Mouse (Mus musculus) testis, adult 2 months (tissue): ENCODE data around the gene Cfap65. TPM values are rescaled to one million over a fixed set of nuclear protein-coding genes. Genes with fewer than 3 reads are reported as not detected.
A peak's percentile ranks its signal among the peaks of the same experiment; 100 is the strongest.

ENCODE experiments used
- H3K27ac ChIP-seq: fragments of 200-500 bp; 2 replicates; pipeline ENCODE4 v1.5.1; 2012; ENCODE audit warnings: low read depth, low read length; ENCODE audit not compliant: control insufficient read depth, insufficient read depth
- H3K27me3 ChIP-seq: fragments of 200-500 bp; 2 replicates; pipeline ENCODE4 v1.6.1; 2012; ENCODE audit warnings: mild to moderate bottlenecking, low read length, moderate library complexity; ENCODE audit not compliant: control insufficient read depth, insufficient read depth
- H3K36me3 ChIP-seq: fragments of 200-500 bp; 2 replicates; pipeline ENCODE4 v1.6.1; 2012; ENCODE audit warnings: mild to moderate bottlenecking, low read length; ENCODE audit not compliant: control insufficient read depth, insufficient read depth
- H3K4me1 ChIP-seq: fragments of 200-500 bp; 2 replicates; pipeline ENCODE4 v1.6.1; 2012; ENCODE audit warnings: low read length; ENCODE audit not compliant: control insufficient read depth, insufficient read depth
- H3K4me3 ChIP-seq: fragments of 200-500 bp; 2 replicates; pipeline ENCODE4 v1.5.1; 2012; ENCODE audit warnings: low read depth, mild to moderate bottlenecking, low read length, moderate library complexity, mixed read lengths; ENCODE audit not compliant: control insufficient read depth
- CTCF ChIP-seq: fragments of 200-500 bp; IDR thresholded peaks from 2 replicates; pipeline ENCODE4 v1.5.1; 2012; ENCODE audit warnings: low read depth, mild to moderate bottlenecking, inconsistent platforms, low read length, moderate library complexity; ENCODE audit not compliant: control insufficient read depth, insufficient read depth, insufficient replicate concordance
- POLR2A ChIP-seq: fragments of 200-500 bp; IDR thresholded peaks from 2 replicates; pipeline ENCODE4 v1.6.1; 2012; ENCODE audit warnings: low read depth, mild to moderate bottlenecking, inconsistent platforms, low read length, moderate library complexity; ENCODE audit not compliant: control insufficient read depth
- polyA plus RNA-seq: library from polyadenylated mRNA; depleted of rRNA; stranded (reverse); fragments of >200 nt; gene quantifications from 2 replicates; pipeline ENCODE4 v1.2.3, GENCODE M21; 2012

Gene Cfap65
- polyA plus RNA-seq, 1 experiment: 212 TPM

DNA sequence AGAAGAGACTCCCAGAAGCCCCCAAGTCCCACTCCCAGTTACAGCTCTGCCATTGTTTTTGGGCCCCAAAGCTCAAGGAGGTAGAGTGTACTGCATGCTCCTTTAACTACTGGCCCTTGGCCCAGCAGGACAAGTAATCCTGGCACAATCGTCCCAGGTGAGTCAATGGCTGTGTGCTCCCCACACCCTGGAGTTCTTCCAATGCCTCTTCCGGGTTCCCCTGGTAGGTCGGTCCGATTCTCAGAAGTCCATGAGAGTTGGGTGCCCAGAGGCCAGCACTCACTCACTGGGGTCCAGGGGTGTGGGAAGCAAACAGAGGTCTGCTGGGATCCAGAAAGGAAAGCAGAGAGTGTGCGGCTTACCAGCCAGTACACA lies 27.4 kb upstream of the Cfap65 start:
- Histone ChIP-seq H3K4me3 (no peak overlapping the region), H3K36me3 (no peaks in the 10 kb centered on the region), H3K27ac (no peak overlapping the region), H3K27me3 (no peaks in the 10 kb centered on the region), H3K4me1 (no peaks in the 10 kb centered on the region)
- TF ChIP-seq POLR2A: no peak
- no peak for TF ChIP-seq CTCF

DNA sequence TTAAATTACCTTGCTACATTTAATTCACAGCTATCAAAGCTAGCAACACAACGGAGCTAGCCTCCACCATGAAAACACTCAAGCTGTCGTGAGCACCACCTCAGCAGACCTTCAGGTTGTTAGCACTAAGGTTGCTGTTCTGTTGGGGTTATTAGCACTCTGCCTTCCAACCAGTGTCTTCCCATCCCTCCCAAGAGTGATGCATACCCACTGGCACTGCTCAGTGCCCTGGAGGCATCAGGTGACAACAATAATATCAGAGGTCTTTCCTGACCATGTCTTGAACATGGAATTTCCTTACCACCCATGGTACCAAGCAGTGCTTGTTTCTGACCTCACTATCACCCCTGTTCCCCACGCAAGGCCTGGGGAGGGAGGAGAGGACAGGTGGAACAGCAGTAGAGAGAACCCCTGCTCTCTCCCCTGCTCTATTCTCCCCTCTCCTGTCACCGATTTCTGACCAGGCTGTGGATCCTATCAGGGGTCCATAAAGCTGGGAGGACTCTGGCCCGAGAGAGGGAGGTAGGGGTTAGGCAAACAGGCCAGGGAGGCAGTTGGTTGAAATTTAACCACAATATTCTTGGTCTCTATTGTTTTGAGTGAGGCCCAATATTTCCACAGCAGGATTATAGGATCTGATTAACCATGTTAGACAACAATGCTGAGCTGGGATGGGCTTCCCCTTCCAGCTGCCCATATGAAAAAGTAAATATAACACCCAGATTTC lies 26.9 kb upstream of the Cfap65 start:
- TF ChIP-seq CTCF: no peak
- TF ChIP-seq POLR2A: no peak
- H3K27me3 ChIP-seq: no peaks in the 10 kb centered on the region
- no peaks in the 10 kb centered on the region for H3K4me1 ChIP-seq
- H3K27ac ChIP-seq: no peak overlapping the region
- H3K4me3 ChIP-seq: no peak overlapping the region
- H3K36me3 ChIP-seq: no peaks in the 10 kb centered on the region

DNA sequence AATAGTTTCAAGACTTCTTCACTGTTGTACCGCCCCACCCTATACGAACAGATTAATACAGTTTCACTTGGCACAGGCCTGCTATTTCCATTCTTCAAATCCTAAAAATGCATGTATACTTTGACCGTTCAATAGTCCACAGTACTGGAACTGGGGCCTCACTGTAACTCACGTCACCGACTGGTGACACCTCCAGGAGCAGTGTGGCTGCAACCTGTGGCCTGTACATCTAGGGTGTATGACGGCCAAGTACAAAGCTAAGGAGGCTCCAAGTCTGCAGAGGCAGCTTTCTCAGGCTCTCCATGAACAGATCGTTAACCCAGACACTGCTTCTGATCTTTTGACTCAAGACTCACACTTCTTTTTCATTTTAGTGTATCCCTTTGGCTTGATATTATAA lies 26.3 kb upstream of the Cfap65 start:
- H3K27me3 ChIP-seq: no peaks in the 10 kb centered on the region
- H3K4me3 ChIP-seq: no peak overlapping the region
- H3K36me3 ChIP-seq: no peaks in the 10 kb centered on the region
- no peaks in the 10 kb centered on the region for H3K4me1 ChIP-seq
- TF ChIP-seq CTCF (no peak), POLR2A (no peak)
- no peak overlapping the region for H3K27ac ChIP-seq

DNA sequence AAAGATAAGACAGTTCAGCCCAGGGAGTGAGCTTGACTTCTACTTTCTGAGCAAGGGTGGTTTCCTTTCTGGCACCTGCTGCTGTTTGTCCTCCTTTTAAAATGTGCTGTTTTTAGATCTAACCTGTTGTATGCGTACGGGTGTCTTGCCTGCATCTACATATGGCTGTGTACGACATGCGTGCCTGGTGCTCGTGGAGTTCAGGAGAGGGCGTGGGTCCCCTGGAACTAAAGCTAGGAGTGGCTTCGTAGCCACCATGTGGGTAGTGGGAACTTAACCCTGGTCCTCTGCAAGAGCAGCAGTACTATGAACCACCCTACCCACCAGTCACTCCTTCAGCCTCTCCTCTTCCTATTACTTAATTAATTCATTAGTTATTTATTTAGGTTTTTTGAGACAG lies 24.7 kb upstream of the Cfap65 start:
- Histone ChIP-seq H3K4me3 (no peak overlapping the region), H3K27ac (no peak overlapping the region), H3K4me1 (no peaks in the 10 kb centered on the region), H3K27me3 (no peaks in the 10 kb centered on the region), H3K36me3 (no peaks in the 10 kb centered on the region)
- no peak for TF ChIP-seq CTCF
- TF ChIP-seq POLR2A: no peak

DNA sequence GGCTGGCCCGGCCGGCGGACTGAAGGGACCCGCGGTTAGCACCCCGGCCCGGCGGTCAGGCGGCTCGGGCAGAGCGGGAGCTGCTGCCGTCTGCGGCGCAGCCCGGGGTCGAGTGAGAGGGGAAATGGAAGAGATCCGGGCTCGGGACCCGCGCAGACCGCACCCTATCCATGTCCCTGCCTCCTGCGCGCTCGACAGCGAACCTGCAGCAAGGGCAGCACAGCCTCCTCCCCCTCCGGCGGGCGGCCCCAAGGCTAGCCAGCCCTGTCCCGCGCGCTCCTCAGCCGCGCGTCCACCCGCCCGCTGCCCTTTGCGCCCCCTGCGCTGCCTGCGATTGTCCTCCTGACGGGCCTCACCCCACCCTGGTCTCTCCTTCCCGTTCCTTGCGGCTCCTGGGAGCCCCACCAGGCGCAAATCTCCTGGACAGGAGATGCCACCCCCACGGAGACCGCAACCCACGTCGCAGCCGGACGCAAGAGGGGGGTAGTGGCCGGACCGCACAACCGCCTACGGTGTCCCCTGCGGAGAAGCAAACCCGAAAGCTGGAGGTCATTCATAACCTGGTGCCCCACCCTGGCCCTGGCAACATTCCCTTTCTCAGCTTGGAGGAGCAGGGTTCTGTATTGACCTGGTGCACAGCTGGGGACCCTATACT lies 16.3 kb upstream of the Cfap65 start, which contains the start of gene Ihh:
Gene Ihh, minus strand, starts transcription at position 117 of the 655 bp plus-strand sequence.
- Histone ChIP-seq H3K27ac (no peak within 1 kb of the TSS), H3K4me3 (peak within 1 kb of the TSS; percentile 46), H3K27me3 (peaks cover 12% of the 10 kb centered on the region), H3K4me1 (peaks cover 39% of the 10 kb centered on the region), H3K36me3 (no peaks in the 10 kb centered on the region)
- TF ChIP-seq CTCF (no peak), POLR2A (no peak)

DNA sequence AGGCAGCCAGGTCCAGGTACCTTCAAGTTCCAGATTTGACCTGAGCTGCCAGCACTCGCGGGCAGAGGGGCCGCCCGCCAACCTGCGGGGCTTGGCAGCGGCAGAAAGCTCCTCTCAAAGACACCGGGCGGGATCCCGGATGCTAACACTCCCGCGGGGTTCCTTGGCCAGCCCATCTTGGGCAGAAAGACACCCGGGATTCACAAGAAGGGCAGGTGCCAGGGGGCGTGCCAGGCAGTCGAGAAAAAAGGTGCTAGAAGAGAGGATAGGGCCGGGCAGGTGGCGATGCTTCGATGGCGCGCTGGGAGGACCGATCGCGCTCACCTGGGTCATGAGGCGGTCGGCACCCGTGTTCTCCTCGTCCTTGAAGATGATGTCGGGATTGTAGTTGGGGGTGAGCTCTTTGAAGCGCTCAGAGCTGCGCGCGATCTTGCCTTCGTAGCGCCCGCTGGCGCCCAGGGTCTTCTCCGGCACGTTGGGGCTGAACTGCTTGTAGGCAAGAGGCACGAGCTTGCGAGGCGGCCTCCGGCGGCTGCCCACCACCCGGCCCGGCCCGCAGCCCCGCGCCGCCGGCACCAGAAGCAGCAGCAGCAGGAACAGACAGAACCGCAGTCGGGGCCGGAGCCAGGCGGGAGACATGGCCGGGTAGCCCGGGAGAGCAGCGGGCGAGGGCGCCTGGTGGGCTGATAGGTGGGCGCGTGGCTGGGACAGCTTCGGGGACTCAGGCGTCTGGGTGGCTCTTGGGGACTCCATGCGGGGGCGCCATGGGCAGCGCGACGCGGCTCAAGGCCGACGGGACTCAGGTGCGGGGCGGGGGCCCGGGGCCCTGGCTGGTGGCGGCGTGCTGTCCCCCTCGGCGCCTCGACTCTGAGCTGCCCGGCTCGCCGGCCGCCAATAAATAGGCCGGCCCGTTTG lies 15.4 kb upstream of the Cfap65 start:
- peaks cover 12% of the 10 kb centered on the region for H3K27me3 ChIP-seq

DNA sequence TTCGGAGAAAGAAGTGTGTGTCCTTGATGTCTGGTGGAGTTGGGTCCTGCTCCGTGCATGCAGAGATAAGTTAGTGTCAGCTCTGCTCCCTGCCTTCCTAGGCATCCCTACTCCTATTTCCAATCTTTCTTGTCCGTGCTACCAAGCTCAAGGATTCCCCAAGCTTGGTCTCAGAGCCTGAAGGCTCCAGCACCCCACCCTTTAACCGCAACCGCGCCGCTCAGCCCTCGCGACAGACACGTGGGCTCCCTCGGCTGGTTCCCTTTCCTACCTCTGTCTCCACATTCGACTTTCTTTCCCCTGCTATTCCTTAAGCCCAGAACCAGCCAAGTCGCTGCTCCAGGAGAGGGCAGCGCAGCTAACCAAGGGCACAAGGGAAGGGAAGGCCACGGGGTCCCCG lies 14.7 kb upstream of the Cfap65 start:
- H3K4me3 ChIP-seq: peak overlapping the region; percentile 46
- H3K27ac ChIP-seq: no peak overlapping the region
- peaks cover 12% of the 10 kb centered on the region for H3K27me3 ChIP-seq

More for the DNA sequence above, 15.4 kb upstream of the Cfap65 start:
- Histone ChIP-seq H3K36me3 (no peaks in the 10 kb centered on the region), H3K4me1 (peaks cover 39% of the 10 kb centered on the region), H3K27ac (no peak overlapping the region), H3K4me3 (peak overlapping the region; percentile 46)
- no peak for TF ChIP-seq CTCF
- no peak for TF ChIP-seq POLR2A

More for the DNA sequence above, 14.7 kb upstream of the Cfap65 start:
- H3K4me1 ChIP-seq: peaks cover 39% of the 10 kb centered on the region
- TF ChIP-seq POLR2A: no peak
- TF ChIP-seq CTCF: no peak
- H3K36me3 ChIP-seq: no peaks in the 10 kb centered on the region
